Mouse (Mus musculus) myocyte (in vitro differentiated cells): ENCODE data around the gene Dcun1d2.

Experiments
- CEBPB ChIP-seq: IDR thresholded peaks from 2 replicates; pipeline ENCODE4 v1.6.1; 2011; ENCODE audit warnings: mild to moderate bottlenecking, moderate library complexity; ENCODE audit not compliant: poor library complexity, insufficient read depth, severe bottlenecking
- MAX ChIP-seq: IDR thresholded peaks from one replicate; pipeline ENCODE4 v1.6.1; 2011; ENCODE audit warnings: low read depth, mild to moderate bottlenecking, control low read depth
- MYOD1 ChIP-seq, 3 experiments: IDR thresholded peaks; one replicate each; pipeline ENCODE4 v1.6.1; 2011; ENCODE audit warnings: control low read depth in 2 of 3, low read depth in 2 of 3, mild to moderate bottlenecking in 2 of 3, moderate library complexity in 1 of 3; ENCODE audit not compliant: insufficient read length in 2 of 3, control insufficient read depth in 1 of 3
- POLR2A ChIP-seq: IDR thresholded peaks from one replicate; pipeline ENCODE4 v1.6.1; 2011; ENCODE audit warnings: low read depth, mild to moderate bottlenecking, control low read depth, moderate library complexity; ENCODE audit not compliant: insufficient read length
- POLR2AphosphoS2 ChIP-seq: IDR thresholded peaks from one replicate; pipeline ENCODE4 v1.6.1; 2011; ENCODE audit warnings: low read depth, control low read depth; ENCODE audit not compliant: insufficient read length
- TCF12 ChIP-seq: IDR thresholded peaks from one replicate; pipeline ENCODE4 v1.6.1; 2011; ENCODE audit warnings: mild to moderate bottlenecking, control low read depth; ENCODE audit not compliant: poor library complexity, insufficient read depth, severe bottlenecking
- USF1 ChIP-seq: IDR thresholded peaks from one replicate; pipeline ENCODE4 v1.6.1; 2011; ENCODE audit warnings: low read depth, mild to moderate bottlenecking, control low read depth, moderate library complexity

DNA sequence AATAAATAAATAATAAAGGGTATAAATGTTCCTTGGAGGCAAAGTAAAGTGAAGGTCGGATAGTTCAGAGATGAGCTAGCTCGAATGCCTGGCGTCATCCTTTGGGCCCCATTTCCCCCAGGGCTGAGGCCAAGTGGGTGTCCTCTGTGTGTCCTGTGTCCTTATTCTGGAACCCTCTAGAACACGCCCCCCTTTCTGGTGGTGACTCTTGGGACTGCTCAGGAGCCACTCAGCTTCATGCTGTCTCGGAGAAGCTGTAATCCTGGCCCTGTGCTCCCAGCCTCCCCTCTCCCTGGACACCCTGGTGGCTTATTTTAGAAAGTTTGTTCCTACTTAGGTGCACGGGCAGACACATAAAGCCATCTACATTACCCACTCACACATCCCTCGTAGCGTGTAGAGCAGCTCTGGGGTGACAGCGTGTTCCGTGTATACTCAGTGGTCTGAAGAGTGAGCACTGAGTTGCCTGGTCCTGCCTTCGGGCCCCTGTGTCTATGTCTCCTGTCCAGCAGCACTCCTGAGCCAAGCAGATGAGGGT, 43.5 kb downstream of the Dcun1d2 start:
- TF ChIP-seq POLR2AphosphoS2 = no peak
- no peak for TF ChIP-seq POLR2A
- no peak for TF ChIP-seq MAX
- no peak for TF ChIP-seq CEBPB
- TF ChIP-seq USF1 = no peak
- TF ChIP-seq MYOD1 (IDR thresholded peaks at IDR 0.05; ENCODE audit: control insufficient read depth in 1 of 3, insufficient read length in 2 of 3, low read depth in 2 of 3) = no peak
- TF ChIP-seq TCF12 = no peak
